Mouse (Mus musculus) stomach, embryonic 15.5 days (tissue): ENCODE measurements around the gene Tmx2. TPM values are rescaled to one million over a fixed set of nuclear protein-coding genes. Genes with fewer than 3 reads are reported as not detected.

Source experiments
- ATAC-seq: fragments of 200-750 bp; cut with Nextera tagmentation; 2 replicates; pipeline ENCODE4 v1.8.0; 2017; ENCODE audit warnings: low read depth, moderate number of reproducible peaks, moderate TSS enrichment; ENCODE audit not compliant: insufficient read depth, low FRiP score
- H3K27ac ChIP-seq: fragments of 300-500 bp; sonication (generic); 2 replicates; pipeline ENCODE4 v1.5.1; 2015; ENCODE audit warnings: mild to moderate bottlenecking, inconsistent platforms
- H3K27me3 ChIP-seq: fragments of 300-500 bp; sonication (generic); replicated peaks from 2 replicates; pipeline ENCODE4 v1.6.1; 2015; ENCODE audit warnings: inconsistent platforms
- H3K36me3 ChIP-seq: fragments of 300-500 bp; sonication (generic); 2 replicates; pipeline ENCODE4 v1.6.1; 2015; ENCODE audit warnings: inconsistent platforms
- H3K4me1 ChIP-seq: fragments of 300-500 bp; sonication (generic); 2 replicates; pipeline ENCODE4 v1.6.1; 2015; ENCODE audit warnings: inconsistent platforms
- H3K4me2 ChIP-seq: fragments of 300-500 bp; sonication (generic); 2 replicates; pipeline ENCODE4 v1.6.1; 2015; ENCODE audit warnings: mild to moderate bottlenecking, inconsistent platforms
- H3K4me3 ChIP-seq: fragments of 300-500 bp; sonication (generic); replicated peaks from 2 replicates; pipeline ENCODE4 v1.5.1; 2015; ENCODE audit warnings: inconsistent platforms
- H3K9ac ChIP-seq: fragments of 300-500 bp; sonication (generic); 2 replicates; pipeline ENCODE4 v1.6.1; 2015; ENCODE audit warnings: inconsistent platforms
- H3K9me3 ChIP-seq: fragments of 300-500 bp; sonication (generic); 2 replicates; pipeline ENCODE4 v1.6.1; 2016; ENCODE audit warnings: inconsistent platforms
- WGBS: fragments of 180-500 bp; shearing (Covaris S2); methylation state at CpG from one replicate; pipeline ENCODE4 v1.1.7; 2015; 5-methylcytosine and 5-hydroxymethylcytosine counted together
- polyA plus RNA-seq: library from polyadenylated mRNA; unstranded; fragments of >200 nt; fragmentation: Nextera tagmentation; extraction: Ambion mirVana; gene quantifications from 2 replicates; pipeline ENCODE4 v1.2.1, GENCODE M21; 2015

The Tmx2 gene
- polyA plus RNA-seq, 1 experiment from 2014 or later = 119 TPM

GRCm38 (mm10) chr2:84650464-84651195, 28.3 kb downstream of the Tmx2 start, which contains the start of gene Ctnnd1:
Gene Ctnnd1 (minus strand): TSS chr2:84650765.
- H3K4me1 ChIP-seq = peaks cover 5% of the 10 kb centered on the region; the same call in 1 of the 2 replicates
- peak within 1 kb of the TSS; percentile 99 for H3K27ac ChIP-seq
- ATAC-seq = peak; percentile 99
- H3K9ac ChIP-seq = peak within 1 kb of the TSS; percentile 69
- no peaks in the 10 kb centered on the region for H3K9me3 ChIP-seq
- no peaks in the 10 kb centered on the region for H3K36me3 ChIP-seq
- peak within 1 kb of the TSS; percentile 55 for H3K4me2 ChIP-seq
- no peaks in the 10 kb centered on the region for H3K27me3 ChIP-seq
- H3K4me3 ChIP-seq = peak within 1 kb of the TSS; percentile 63
- WGBS = under 1% methylated on average over 15 of the region's 15 CpGs

- Histone ChIP-seq H3K4me2 (peak overlapping the region; percentile 50), H3K4me1 (peaks cover 5% of the 10 kb centered on the region; the same call in 1 of the 2 replicates), H3K9ac (peak overlapping the region; percentile 69), H3K36me3 (no peaks in the 10 kb centered on the region), H3K27me3 (no peaks in the 10 kb centered on the region), H3K9me3 (no peaks in the 10 kb centered on the region), H3K27ac (peak overlapping the region; percentile 99), H3K4me3 (peak overlapping the region; percentile 63)
- WGBS = under 1% methylated on average over 10 of the region's 10 CpGs
- ATAC-seq = no peak
Measured at GRCm38 (mm10) chr2:84649674-84650073, 29.3 kb downstream of the Tmx2 start.

- WGBS = 18% methylated on average over 6 of the region's 6 CpGs
- Histone ChIP-seq H3K27me3 (no peaks in the 10 kb centered on the region), H3K27ac (no peak overlapping the region), H3K4me2 (peak overlapping the region; percentile 50), H3K9me3 (no peaks in the 10 kb centered on the region), H3K36me3 (no peaks in the 10 kb centered on the region), H3K4me3 (peak overlapping the region; percentile 41), H3K9ac (peak overlapping the region; percentile 10; the same call in 1 of the 2 replicates), H3K4me1 (peaks cover 5% of the 10 kb centered on the region; the same call in 1 of the 2 replicates)
- ATAC-seq = no peak
Measured at GRCm38 (mm10) chr2:84648369-84648768, 30.6 kb downstream of the Tmx2 start.

- Histone ChIP-seq H3K27ac (no peak overlapping the region), H3K4me2 (peak overlapping the region; percentile 50), H3K27me3 (no peaks in the 10 kb centered on the region), H3K4me3 (no peak overlapping the region; the same call in 1 of the 2 replicates), H3K9ac (no peak overlapping the region), H3K9me3 (no peaks in the 10 kb centered on the region), H3K36me3 (no peaks in the 10 kb centered on the region), H3K4me1 (peaks cover 7% of the 10 kb centered on the region)
- 84% methylated on average over 6 of the region's 6 CpGs for WGBS
- no peak for ATAC-seq
Measured at GRCm38 (mm10) chr2:84647051-84647568, 31.8 kb downstream of the Tmx2 start.

- H3K36me3 ChIP-seq = no peaks in the 10 kb centered on the region
- WGBS = 63% methylated on average over 1 of the region's 1 CpGs
- no peak overlapping the region for H3K27ac ChIP-seq
- H3K9me3 ChIP-seq = no peaks in the 10 kb centered on the region
- no peak overlapping the region for H3K4me3 ChIP-seq
- ATAC-seq = no peak
- no peaks in the 10 kb centered on the region for H3K27me3 ChIP-seq
- no peak overlapping the region for H3K9ac ChIP-seq
- peaks cover 8% of the 10 kb centered on the region for H3K4me1 ChIP-seq
- no peak overlapping the region for H3K4me2 ChIP-seq
Measured at GRCm38 (mm10) chr2:84646138-84646537, 32.8 kb downstream of the Tmx2 start.

GRCm38 (mm10) chr2:84640833-84641232, 38.1 kb downstream of the Tmx2 start:
- no peaks in the 10 kb centered on the region for H3K9me3 ChIP-seq
- H3K4me1 ChIP-seq = peaks cover 34% of the 10 kb centered on the region
- H3K4me3 ChIP-seq = no peak overlapping the region
- no peak overlapping the region for H3K9ac ChIP-seq
- no peaks in the 10 kb centered on the region for H3K27me3 ChIP-seq
- ATAC-seq = no peak
- no peaks in the 10 kb centered on the region for H3K36me3 ChIP-seq
- H3K27ac ChIP-seq = no peak overlapping the region
- no peak overlapping the region for H3K4me2 ChIP-seq

- Histone ChIP-seq H3K27ac (peak overlapping the region; percentile 92), H3K27me3 (no peaks in the 10 kb centered on the region), H3K4me1 (peaks cover 38% of the 10 kb centered on the region), H3K9ac (no peak overlapping the region), H3K4me2 (peak overlapping the region; percentile 52; the same call in 1 of the 2 replicates), H3K9me3 (no peaks in the 10 kb centered on the region), H3K4me3 (no peak overlapping the region), H3K36me3 (no peaks in the 10 kb centered on the region)
- WGBS = 36% methylated on average over 5 of the region's 5 CpGs
- ATAC-seq = no peak
Measured at GRCm38 (mm10) chr2:84638428-84639220, 40.3 kb downstream of the Tmx2 start.

- no peak for ATAC-seq
- no peak overlapping the region for H3K4me3 ChIP-seq
- no peaks in the 10 kb centered on the region for H3K27me3 ChIP-seq
- no peak overlapping the region for H3K9ac ChIP-seq
- H3K27ac ChIP-seq = peak overlapping the region; percentile 92
- no peaks in the 10 kb centered on the region for H3K9me3 ChIP-seq
- H3K4me2 ChIP-seq = peak overlapping the region; percentile 52; the same call in 1 of the 2 replicates
- peaks cover 43% of the 10 kb centered on the region for H3K4me1 ChIP-seq
- no peaks in the 10 kb centered on the region for H3K36me3 ChIP-seq
- 16% methylated on average over 7 of the region's 7 CpGs for WGBS
Measured at GRCm38 (mm10) chr2:84637452-84638165, 41.3 kb downstream of the Tmx2 start.

GRCm38 (mm10) chr2:84636231-84636741, 42.7 kb downstream of the Tmx2 start:
- Histone ChIP-seq H3K27ac (peak overlapping the region; percentile 92), H3K4me3 (peak overlapping the region; percentile 13), H3K9ac (no peak overlapping the region), H3K36me3 (no peaks in the 10 kb centered on the region), H3K4me1 (peaks cover 46% of the 10 kb centered on the region), H3K9me3 (no peaks in the 10 kb centered on the region), H3K27me3 (no peaks in the 10 kb centered on the region), H3K4me2 (peak overlapping the region; percentile 52)
- peak; percentile 44 for ATAC-seq
- WGBS = 12% methylated on average over 8 of the region's 8 CpGs

- peak overlapping the region; percentile 52 for H3K4me2 ChIP-seq
- peaks cover 46% of the 10 kb centered on the region for H3K4me1 ChIP-seq
- WGBS = 2% methylated on average over 2 of the region's 2 CpGs
- H3K9me3 ChIP-seq = no peaks in the 10 kb centered on the region
- H3K36me3 ChIP-seq = no peaks in the 10 kb centered on the region
- H3K27ac ChIP-seq = peak overlapping the region; percentile 92
- no peaks in the 10 kb centered on the region for H3K27me3 ChIP-seq
- peak overlapping the region; percentile 13; the same call in 1 of the 2 replicates for H3K4me3 ChIP-seq
- ATAC-seq = peak; percentile 85
- H3K9ac ChIP-seq = no peak overlapping the region
Measured at GRCm38 (mm10) chr2:84635611-84636010, 43.3 kb downstream of the Tmx2 start.

- Histone ChIP-seq H3K4me2 (peak overlapping the region; percentile 52), H3K36me3 (no peaks in the 10 kb centered on the region), H3K9ac (no peak overlapping the region), H3K4me3 (no peak overlapping the region), H3K9me3 (no peaks in the 10 kb centered on the region), H3K4me1 (peaks cover 46% of the 10 kb centered on the region), H3K27ac (peak overlapping the region; percentile 92), H3K27me3 (no peaks in the 10 kb centered on the region)
- 29% methylated on average over 4 of the region's 4 CpGs for WGBS
- no peak for ATAC-seq
Measured at GRCm38 (mm10) chr2:84634934-84635482, 43.9 kb downstream of the Tmx2 start.
